Mouse (Mus musculus) G1E (cell line): ENCODE results near the gene Prkcb. TPM values are rescaled to one million over a fixed set of nuclear protein-coding genes. Genes with fewer than 3 reads are reported as not detected.

ENCODE experiments used
- ATAC-seq: 2 replicates; pipeline ENCODE4 v1.8.0; 2016; ENCODE audit warnings: mild to moderate bottlenecking; ENCODE audit not compliant: insufficient number of reproducible peaks, poor library complexity, low FRiP score, severe bottlenecking; ENCODE audit errors: extremely low read depth
- DNase-seq: peaks from one replicate; pipeline ENCODE4 v3.0.0; 2012; ENCODE audit warnings: low spot score
- H3K27me3 ChIP-seq: 2 replicates; pipeline ENCODE4 v1.6.1; 2012; ENCODE audit warnings: mild to moderate bottlenecking, low read length, inconsistent platforms; ENCODE audit not compliant: insufficient read depth
- H3K36me3 ChIP-seq: replicated peaks from 2 replicates; pipeline ENCODE3; 2012; ENCODE audit warnings: mild to moderate bottlenecking, inconsistent platforms
- H3K4me1 ChIP-seq: 2 replicates; pipeline ENCODE4 v1.6.1; 2012; ENCODE audit warnings: low read depth, low read length, inconsistent platforms, mixed read lengths; ENCODE audit not compliant: insufficient read depth
- H3K4me3 ChIP-seq: 2 replicates; pipeline ENCODE4 v1.5.1; 2012; ENCODE audit warnings: low read depth, mild to moderate bottlenecking, inconsistent platforms, low read length, moderate library complexity, mixed read lengths
- H3K9me3 ChIP-seq: replicated peaks from 2 replicates; pipeline ENCODE4 v1.6.1; 2012; ENCODE audit warnings: inconsistent platforms
- CTCF ChIP-seq: IDR thresholded peaks from 2 replicates; pipeline ENCODE4 v1.5.1; 2012; ENCODE audit warnings: low read depth, low read length, inconsistent platforms, mixed read lengths
- GATA1 ChIP-seq: IDR thresholded peaks from 2 replicates; pipeline ENCODE4 v1.6.1; 2012; ENCODE audit warnings: borderline replicate concordance, low read length, inconsistent platforms, mixed read lengths
- GATA2 ChIP-seq: IDR thresholded peaks from 2 replicates; pipeline ENCODE4 v1.6.1; 2012; ENCODE audit warnings: low read depth, low read length, inconsistent platforms, borderline replicate concordance
- POLR2AphosphoS5 ChIP-seq: IDR thresholded peaks from 2 replicates; pipeline ENCODE4 v1.6.1; 2012; ENCODE audit warnings: low read depth, low read length, inconsistent platforms; ENCODE audit not compliant: insufficient replicate concordance
- TAL1 ChIP-seq: conservative IDR thresholded peaks from 2 replicates; pipeline ENCODE4 v1.6.1; 2012; ENCODE audit warnings: low read depth, low read length, inconsistent platforms, mixed read lengths
- polyA plus RNA-seq: library from polyadenylated mRNA; stranded (reverse); fragments of >175 nt; gene quantifications from 2 replicates; pipeline ENCODE4 v1.2.3, GENCODE M21; 2012
- total RNA-seq, 2 experiments: library from RNA; stranded (forward) in 1 of 2; stranded (reverse) in 1 of 2; fragments of 200-1000 nt in 1 of 2; fragments of >200 nt in 1 of 2; fragmentation: Nextera tagmentation in 1 of 2; gene quantifications; 2 replicates each; pipeline ENCODE4 v1.2.3; 2014 to 2017

Prkcb gene
- total and polyA plus RNA-seq, 3 experiments = 0.55 TPM; not detected in 2

GRCm38 (mm10) chr7:122371947-122372346 is 83.4 kb downstream of the Prkcb start:
- H3K4me3 ChIP-seq = no peak overlapping the region
- H3K9me3 ChIP-seq = peaks cover 27% of the 10 kb centered on the region
- ATAC-seq = no peak
- H3K36me3 ChIP-seq = no peaks in the 10 kb centered on the region
- no peaks in the 10 kb centered on the region for H3K27me3 ChIP-seq
- TF ChIP-seq GATA1 (no peak), CTCF (no peak), TAL1 (no peak), POLR2AphosphoS5 (no peak), GATA2 (no peak)
- no peak for DNase-seq
- no peaks in the 10 kb centered on the region for H3K4me1 ChIP-seq

- no peaks in the 10 kb centered on the region for H3K36me3 ChIP-seq
- DNase-seq (no peak), ATAC-seq (no peak)
- no peak for TF ChIP-seq CTCF
- no peak for TF ChIP-seq POLR2AphosphoS5
- no peak for TF ChIP-seq GATA2
- no peak for TF ChIP-seq GATA1
- no peak for TF ChIP-seq TAL1
- H3K9me3 ChIP-seq = peaks cover 27% of the 10 kb centered on the region
- H3K4me3 ChIP-seq = no peak overlapping the region
- H3K27me3 ChIP-seq = no peaks in the 10 kb centered on the region
- H3K4me1 ChIP-seq = no peaks in the 10 kb centered on the region
Observed at GRCm38 (mm10) chr7:122372349-122372748, 83.8 kb downstream of the Prkcb start.

GRCm38 (mm10) chr7:122376845-122377244 is 88.3 kb downstream of the Prkcb start:
- no peaks in the 10 kb centered on the region for H3K36me3 ChIP-seq
- no peak overlapping the region for H3K4me3 ChIP-seq
- ATAC-seq = no peak

GRCm38 (mm10) chr7:122377967-122378366 is 89.4 kb downstream of the Prkcb start:
- TF ChIP-seq GATA2 (no peak), CTCF (no peak), POLR2AphosphoS5 (no peak), TAL1 (no peak), GATA1 (no peak)
- H3K27me3 ChIP-seq = no peaks in the 10 kb centered on the region
- no peak overlapping the region for H3K4me3 ChIP-seq
- no peaks in the 10 kb centered on the region for H3K36me3 ChIP-seq
- peaks cover 38% of the 10 kb centered on the region for H3K9me3 ChIP-seq
- ATAC-seq (no peak), DNase-seq (no peak)
- H3K4me1 ChIP-seq = no peaks in the 10 kb centered on the region

More at GRCm38 (mm10) chr7:122376845-122377244, 88.3 kb downstream of the Prkcb start:
- no peaks in the 10 kb centered on the region for H3K4me1 ChIP-seq
- peaks cover 39% of the 10 kb centered on the region for H3K9me3 ChIP-seq
- no peak for DNase-seq
- no peaks in the 10 kb centered on the region for H3K27me3 ChIP-seq
- TF ChIP-seq GATA1 (no peak), CTCF (no peak), POLR2AphosphoS5 (no peak), TAL1 (no peak), GATA2 (no peak)

GRCm38 (mm10) chr7:122378473-122378872 is 89.9 kb downstream of the Prkcb start:
- no peak for ATAC-seq
- H3K9me3 ChIP-seq = peaks cover 39% of the 10 kb centered on the region
- TF ChIP-seq TAL1 = no peak
- TF ChIP-seq GATA2 = no peak
- no peak for TF ChIP-seq POLR2AphosphoS5
- no peak for TF ChIP-seq GATA1
- no peak for TF ChIP-seq CTCF
- no peak overlapping the region for H3K4me3 ChIP-seq
- H3K27me3 ChIP-seq = no peaks in the 10 kb centered on the region
- DNase-seq = no peak
- no peaks in the 10 kb centered on the region for H3K36me3 ChIP-seq
- no peaks in the 10 kb centered on the region for H3K4me1 ChIP-seq

GRCm38 (mm10) chr7:122379292-122379691 is 90.7 kb downstream of the Prkcb start:
- DNase-seq (no peak), ATAC-seq (no peak)
- Histone ChIP-seq H3K4me3 (no peak overlapping the region), H3K9me3 (peaks cover 42% of the 10 kb centered on the region), H3K36me3 (no peaks in the 10 kb centered on the region), H3K27me3 (no peaks in the 10 kb centered on the region), H3K4me1 (no peaks in the 10 kb centered on the region)
- TF ChIP-seq GATA1 = no peak
- no peak for TF ChIP-seq TAL1
- TF ChIP-seq POLR2AphosphoS5 = no peak
- no peak for TF ChIP-seq GATA2
- TF ChIP-seq CTCF = no peak

GRCm38 (mm10) chr7:122380336-122381130 is 92.0 kb downstream of the Prkcb start:
- Histone ChIP-seq H3K9me3 (peaks cover 54% of the 10 kb centered on the region), H3K4me1 (no peaks in the 10 kb centered on the region), H3K36me3 (no peaks in the 10 kb centered on the region), H3K27me3 (no peaks in the 10 kb centered on the region), H3K4me3 (no peak overlapping the region)
- DNase-seq (no peak), ATAC-seq (no peak)
- TF ChIP-seq POLR2AphosphoS5 = no peak
- TF ChIP-seq TAL1 = no peak
- no peak for TF ChIP-seq GATA2
- TF ChIP-seq CTCF = no peak
- TF ChIP-seq GATA1 = no peak
